Mouse (Mus musculus) cerebellum, adult 11 months (tissue): ENCODE results near the gene Arl13b.
A peak's percentile ranks its signal among the peaks of the same experiment; 100 is the strongest.

Source experiments
- DNase-seq: peaks from one replicate; pipeline ENCODE4 v3.0.0; 2022

The Arl13b gene

GRCm38 (mm10) chr16:62813790-62814189, 33.0 kb downstream of the Arl13b start:
- DNase-seq = no peak

GRCm38 (mm10) chr16:62810855-62811254, 36.0 kb downstream of the Arl13b start:
- no peak for DNase-seq

GRCm38 (mm10) chr16:62807249-62807979, 39.4 kb downstream of the Arl13b start:
- DNase-seq = no peak

- DNase-seq = no peak
Measured at GRCm38 (mm10) chr16:62804621-62805020, 42.2 kb downstream of the Arl13b start.

- no peak for DNase-seq
Measured at GRCm38 (mm10) chr16:62799839-62800238, 47.0 kb downstream of the Arl13b start.

- no peak for DNase-seq
Measured at GRCm38 (mm10) chr16:62799426-62799825, 47.4 kb downstream of the Arl13b start.

GRCm38 (mm10) chr16:62798808-62799207, 48.0 kb downstream of the Arl13b start:
- no peak for DNase-seq

GRCm38 (mm10) chr16:62796608-62797007, 50.2 kb downstream of the Arl13b start:
- DNase-seq = no peak

- DNase-seq = peak; percentile 89
Measured at GRCm38 (mm10) chr16:62786621-62787331, 60.1 kb downstream of the Arl13b start, which contains the start of gene Nsun3. Nsun3 (minus strand) TSS chr16:62786818.

GRCm38 (mm10) chr16:62782229-62782628, 64.6 kb downstream of the Arl13b start:
- DNase-seq = no peak

GRCm38 (mm10) chr16:62778282-62778681, 68.6 kb downstream of the Arl13b start:
- DNase-seq = no peak

- no peak for DNase-seq
Measured at GRCm38 (mm10) chr16:62776034-62776433, 70.8 kb downstream of the Arl13b start.

GRCm38 (mm10) chr16:62773462-62773861, 73.4 kb downstream of the Arl13b start:
- DNase-seq = no peak

GRCm38 (mm10) chr16:62758340-62758739, 88.5 kb downstream of the Arl13b start:
- no peak for DNase-seq

GRCm38 (mm10) chr16:62755307-62755706, 91.5 kb downstream of the Arl13b start:
- no peak for DNase-seq

- no peak for DNase-seq
Measured at GRCm38 (mm10) chr16:62753597-62753996, 93.2 kb downstream of the Arl13b start.

GRCm38 (mm10) chr16:62753079-62753478, 93.8 kb downstream of the Arl13b start:
- DNase-seq = no peak

- no peak for DNase-seq
Measured at GRCm38 (mm10) chr16:62745875-62746274, 101.0 kb downstream of the Arl13b start.
